Comparison of ENCODE assay signal across 9 mouse cellular contexts in the genomic region with DNA sequence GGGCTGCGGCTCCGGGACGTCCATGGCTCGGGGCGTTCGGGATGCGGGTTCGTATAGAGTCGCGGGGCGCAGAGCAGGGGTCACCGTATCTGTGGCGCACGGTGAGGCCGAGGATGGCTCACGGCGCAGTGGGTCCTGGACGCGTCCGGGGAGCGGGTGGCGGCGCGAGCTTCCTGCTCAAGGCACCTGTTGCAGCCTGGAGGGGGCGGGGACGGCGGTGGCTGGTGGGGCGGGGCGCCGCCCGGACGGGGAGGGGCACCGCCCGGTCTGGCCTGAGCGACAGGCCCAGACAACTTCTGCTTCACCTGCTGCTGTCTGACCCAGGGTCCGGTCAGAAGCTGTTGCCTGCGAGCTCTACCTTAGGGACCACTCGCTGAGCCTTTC. TPM values are rescaled to one million over a fixed set of nuclear protein-coding genes. Genes with fewer than 3 reads are reported as not detected.
A peak's percentile ranks its signal among the peaks of the same experiment; 100 is the strongest.
DNase-seq lines count a peak whose midpoint lies in the region; ATAC-seq and TF ChIP-seq lines count a peak whose summit lies in the region.
"Had no signal": no experiment of that assay in that cellular context is flagged by ENCODE, and none has a peak within 500 bp of the region (broad histone marks: within the 10 kb centered on the region; RNA-seq: fewer than 3 reads in every experiment).

No protein-coding gene starts in this region.

- TF ChIP-seq CTCF in heart, adult 2 months (IDR thresholded peaks at IDR 0.05), result no peak

- peak overlapping the region; percentile 55 for H3K4me3 ChIP-seq in heart, adult 2 months
- H3K4me3 ChIP-seq in embryonic facial prominence, embryonic 13.5 days, result peak overlapping the region; percentile 39
- peak overlapping the region; percentile 62 for H3K4me3 ChIP-seq in hindbrain, embryonic 10.5 days
- H3K4me3 ChIP-seq in limb, embryonic 13.5 days, result peak overlapping the region; percentile 44
- peak overlapping the region; percentile 44 for H3K4me3 ChIP-seq in midbrain, embryonic 12.5 days

- peak; percentile 73 to 78 for DNase-seq in heart, adult 2 months
- no peak for DNase-seq in heart, adult 8-10 months (ENCODE audit: low spot score)
- DNase-seq in hindbrain, embryonic 10.5 days (ENCODE audit: low spot score), result no peak
- peak; percentile 60 to 65 for DNase-seq in thymus, adult 18-20 months
- no peak for DNase-seq in frontal cortex, postnatal 14 days (ENCODE audit: low spot score in 2 of 2)

- intact Hi-C loops in heart, adult 2 months (cut with DNase I), result loop anchor here (2.0 to 5.0 kb wide), 2 partner anchors 15 to 37 kb away; no protein-coding TSS in a partner anchor

- TF ChIP-seq POLR2A in heart, adult 2 months (IDR thresholded peaks at IDR 0.05; ENCODE audit: insufficient read depth, low read depth, low read length), result peak; percentile 53; the same call in 1 of the 2 replicates

- H3K4me1 ChIP-seq in heart, adult 2 months (ENCODE audit: control insufficient read depth, insufficient read depth, low read length), result peaks cover 13% of the 10 kb centered on the region
- peaks cover 38% of the 10 kb centered on the region for H3K4me1 ChIP-seq in embryonic facial prominence, embryonic 13.5 days
- H3K4me1 ChIP-seq in hindbrain, embryonic 10.5 days (replicated peaks), result peaks cover 22% of the 10 kb centered on the region
- peaks cover 46% of the 10 kb centered on the region for H3K4me1 ChIP-seq in limb, embryonic 13.5 days
- H3K4me1 ChIP-seq in midbrain, embryonic 12.5 days, result peaks cover 15% of the 10 kb centered on the region

- no peak for ATAC-seq in embryonic facial prominence, embryonic 13.5 days (ENCODE audit: insufficient number of reproducible peaks, insufficient read depth, low FRiP score, low TSS enrichment, low read depth)
- peak; percentile 26; the same call in 1 of the 2 replicates for ATAC-seq in limb, embryonic 13.5 days (ENCODE audit: low FRiP score, low read depth)
- peak; percentile 19; the same call in 1 of the 2 replicates for ATAC-seq in midbrain, embryonic 12.5 days (ENCODE audit: low FRiP score, low read depth)

- no peaks in the 10 kb centered on the region for H3K27me3 ChIP-seq in heart, adult 2 months (ENCODE audit: control insufficient read depth, insufficient read depth, low read length)
- H3K27me3 ChIP-seq in embryonic facial prominence, embryonic 13.5 days, result peaks cover 48% of the 10 kb centered on the region
- H3K27me3 ChIP-seq in hindbrain, embryonic 10.5 days (ENCODE audit: insufficient read depth, poor library complexity, severe bottlenecking), result peaks cover 50% of the 10 kb centered on the region
- H3K27me3 ChIP-seq in limb, embryonic 13.5 days, result peaks cover 48% of the 10 kb centered on the region
- H3K27me3 ChIP-seq in midbrain, embryonic 12.5 days, result peaks cover 49% of the 10 kb centered on the region

- H3K4me2 ChIP-seq in embryonic facial prominence, embryonic 13.5 days, result peak overlapping the region; percentile 69
- H3K4me2 ChIP-seq in limb, embryonic 13.5 days (replicated peaks), result peak overlapping the region; percentile 75
- peak overlapping the region; percentile 70 for H3K4me2 ChIP-seq in midbrain, embryonic 12.5 days (replicated peaks)

- H3K36me3 ChIP-seq in heart, adult 2 months (ENCODE audit: control insufficient read depth, insufficient read depth, low read length), result no peaks in the 10 kb centered on the region
- no peaks in the 10 kb centered on the region for H3K36me3 ChIP-seq in embryonic facial prominence, embryonic 13.5 days
- no peaks in the 10 kb centered on the region for H3K36me3 ChIP-seq in hindbrain, embryonic 10.5 days
- H3K36me3 ChIP-seq in limb, embryonic 13.5 days, result no peaks in the 10 kb centered on the region
- H3K36me3 ChIP-seq in midbrain, embryonic 12.5 days, result no peaks in the 10 kb centered on the region

- no peaks in the 10 kb centered on the region for H3K79me2 ChIP-seq in heart, adult 2 months (replicated peaks; ENCODE audit: control insufficient read depth, insufficient read depth, low read length)

- peak overlapping the region; percentile 85 for H3K27ac ChIP-seq in heart, adult 2 months
- no peak overlapping the region for H3K27ac ChIP-seq in embryonic facial prominence, embryonic 13.5 days
- peak overlapping the region; percentile 56; the same call in 1 of the 2 replicates for H3K27ac ChIP-seq in hindbrain, embryonic 10.5 days
- H3K27ac ChIP-seq in limb, embryonic 13.5 days, result no peak overlapping the region
- no peak overlapping the region for H3K27ac ChIP-seq in midbrain, embryonic 12.5 days (replicated peaks)

- 7% methylated on average over 37 of the region's 38 CpGs for WGBS in heart, adult 2 months
- under 1% methylated on average over 34 of the region's 38 CpGs for WGBS in embryonic facial prominence, embryonic 13.5 days
- under 1% methylated on average over 38 of the region's 38 CpGs for WGBS in hindbrain, embryonic 10.5 days
- 1% methylated on average over 37 of the region's 38 CpGs for WGBS in limb, embryonic 13.5 days
- under 1% methylated on average over 26 of the region's 38 CpGs for WGBS in midbrain, embryonic 12.5 days

- H3K9ac ChIP-seq in heart, adult 2 months (ENCODE audit: low read depth, low read length), result peak overlapping the region; percentile 80
- peak overlapping the region; percentile 49 for H3K9ac ChIP-seq in embryonic facial prominence, embryonic 13.5 days
- H3K9ac ChIP-seq in limb, embryonic 13.5 days, result peak overlapping the region; percentile 46; the same call in 1 of the 2 replicates
- H3K9ac ChIP-seq in midbrain, embryonic 12.5 days (replicated peaks), result peak overlapping the region; percentile 51

- no peaks in the 10 kb centered on the region for H3K9me3 ChIP-seq in embryonic facial prominence, embryonic 13.5 days
- H3K9me3 ChIP-seq in hindbrain, embryonic 10.5 days, result no peaks in the 10 kb centered on the region
- H3K9me3 ChIP-seq in limb, embryonic 13.5 days, result no peaks in the 10 kb centered on the region
- H3K9me3 ChIP-seq in midbrain, embryonic 12.5 days, result no peaks in the 10 kb centered on the region

- TF ChIP-seq EP300 in heart, adult 2 months (IDR thresholded peaks at IDR 0.05; ENCODE audit: insufficient read depth, low read depth, low read length), result no peak

RNA-seq across cellular contexts. Expression of a gene that starts 11.3 kb away (rescaled TPM):
- total RNA-seq in heart, adult 2 months (2021), result 10 to 100 TPM; 11.2 to 18.3 TPM
- polyA plus RNA-seq in heart, adult 2 months (2012; rRNA removed), result 10.2 and 12.8 TPM in 2 replicates
- 10 to 100 TPM in 3 of 4 experiments, 1 to 10 TPM in 1; 9.8 to 19.2 (median 16.3) TPM for total RNA-seq in heart, adult 8-10 months (2022)
- polyA plus RNA-seq in embryonic facial prominence, embryonic 13.5 days (2015; fragmentation: Nextera tagmentation; extraction: Ambion mirVana), result 4.9 and 5.9 TPM in 2 replicates
- polyA plus RNA-seq in hindbrain, embryonic 10.5 days (2016; fragmentation: Nextera tagmentation; extraction: Ambion mirVana), result 0.42 and 0.50 TPM in 2 replicates
- polyA plus RNA-seq in limb, embryonic 13.5 days (2015; fragmentation: Nextera tagmentation; extraction: Ambion mirVana), result 6.3 and 7.3 TPM in 2 replicates
- polyA plus RNA-seq in midbrain, embryonic 12.5 days (2016; fragmentation: Nextera tagmentation; extraction: Ambion mirVana), result 0.97 and 1.5 TPM in 2 replicates
- total RNA-seq: MEL had no signal

Comparison
In these comparisons a context has a peak if more than half of its experiments do, and no peak if none do; other contexts are left out.
1. DNase-seq: peak in heart, adult 2 months (2 of 2) and thymus, adult 18-20 months (2 of 2); none in heart, adult 8-10 months (single experiment), hindbrain, embryonic 10.5 days (single experiment) and frontal cortex, postnatal 14 days (0 of 2).
2. H3K27ac ChIP-seq: peak in heart, adult 2 months (single experiment) and hindbrain, embryonic 10.5 days (single experiment); none in embryonic facial prominence, embryonic 13.5 days (single experiment), limb, embryonic 13.5 days (single experiment) and midbrain, embryonic 12.5 days (single experiment).
3. Peak in every context shown above with its lines, with median percentiles within 50 percentile points of each other: H3K4me3 ChIP-seq, H3K9ac ChIP-seq and H3K4me2 ChIP-seq.